Mouse (Mus musculus) thymus, adult 2 months (tissue): Measurements from ENCODE around the gene Cnih1. TPM values are rescaled to one million over a fixed set of nuclear protein-coding genes. Genes with fewer than 3 reads are reported as not detected.

Experiments used
- DNase-seq: peaks from one replicate; pipeline ENCODE4 v3.0.0; 2021
- H3K27ac ChIP-seq: fragments of 200-500 bp; 2 replicates; pipeline ENCODE4 v1.5.1; 2012; ENCODE audit warnings: low read length, control low read depth; ENCODE audit not compliant: control insufficient read depth, insufficient read depth
- H3K27me3 ChIP-seq: fragments of 200-500 bp; 2 replicates; pipeline ENCODE4 v1.6.1; 2012; ENCODE audit warnings: mild to moderate bottlenecking, low read length, moderate library complexity, mixed read lengths; ENCODE audit not compliant: control insufficient read depth, insufficient read depth
- H3K36me3 ChIP-seq: fragments of 200-500 bp; 2 replicates; pipeline ENCODE4 v1.6.1; 2012; ENCODE audit warnings: mild to moderate bottlenecking, low read length, moderate library complexity; ENCODE audit not compliant: control insufficient read depth, insufficient read depth
- H3K4me1 ChIP-seq: fragments of 200-500 bp; replicated peaks from 2 replicates; pipeline ENCODE4 v1.6.1; 2012; ENCODE audit warnings: low read length; ENCODE audit not compliant: control insufficient read depth, insufficient read depth
- H3K4me3 ChIP-seq: fragments of 200-500 bp; 2 replicates; pipeline ENCODE4 v1.5.1; 2012; ENCODE audit warnings: mild to moderate bottlenecking, low read length, control low read depth, moderate library complexity; ENCODE audit not compliant: control insufficient read depth, insufficient read depth
- CTCF ChIP-seq: fragments of 200-500 bp; IDR thresholded peaks from 2 replicates; pipeline ENCODE4 v1.5.1; 2012; ENCODE audit warnings: mild to moderate bottlenecking, control low read depth, low read length, moderate library complexity, borderline replicate concordance; ENCODE audit not compliant: control insufficient read depth, poor library complexity, insufficient read depth; ENCODE audit errors: extremely low read depth
- POLR2A ChIP-seq: fragments of 200-500 bp; IDR thresholded peaks from 2 replicates; pipeline ENCODE4 v1.6.1; 2012; ENCODE audit warnings: mild to moderate bottlenecking, low read length, control low read depth, moderate library complexity; ENCODE audit not compliant: control insufficient read depth, poor library complexity, insufficient read depth; ENCODE audit errors: extremely low read depth
- WGBS: fragments of 180-500 bp; shearing (Covaris S2); methylation state at CpG from one replicate; pipeline ENCODE4 v1.1.7; 2018; 5-methylcytosine and 5-hydroxymethylcytosine counted together
- polyA plus RNA-seq: library from polyadenylated mRNA; depleted of rRNA; stranded (reverse); fragments of >200 nt; gene quantifications from 2 replicates; pipeline ENCODE4 v1.2.3, GENCODE M21; 2012

The Cnih1 gene
- polyA plus RNA-seq, 1 experiment: 59.0 TPM

DNA sequence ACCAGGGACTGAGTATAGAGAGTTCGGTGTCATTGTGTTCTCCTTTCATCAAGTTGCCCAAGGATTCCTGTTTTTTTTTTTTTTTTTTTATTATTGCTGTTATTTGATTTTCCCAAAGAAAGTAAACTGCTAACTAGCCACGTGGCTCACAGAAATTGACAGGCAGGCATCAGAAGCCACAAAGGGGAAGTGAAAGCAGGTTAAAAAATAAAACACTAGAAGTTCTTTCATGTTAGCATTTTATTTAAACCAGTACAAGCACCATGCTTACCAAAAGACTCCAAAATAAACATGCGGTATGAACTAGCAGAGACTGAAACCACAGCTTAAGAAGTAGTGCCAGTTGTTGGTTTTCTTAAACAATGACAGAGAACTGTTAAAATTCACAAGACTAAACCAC lies 19.7 kb upstream of the Cnih1 start:
- H3K27me3 ChIP-seq: no peaks in the 10 kb centered on the region
- H3K27ac ChIP-seq: no peak overlapping the region
- TF ChIP-seq CTCF (no peak), POLR2A (no peak)
- no peak for DNase-seq
- H3K4me3 ChIP-seq: no peak overlapping the region
- H3K4me1 ChIP-seq: no peaks in the 10 kb centered on the region
- WGBS: 14% methylated on average over 3 of the region's 3 CpGs
- H3K36me3 ChIP-seq: peaks cover 35% of the 10 kb centered on the region

- no peak overlapping the region for H3K4me3 ChIP-seq
- 77% methylated on average over 5 of the region's 5 CpGs for WGBS
- H3K27me3 ChIP-seq: no peaks in the 10 kb centered on the region
- no peak overlapping the region for H3K27ac ChIP-seq
- H3K4me1 ChIP-seq: no peaks in the 10 kb centered on the region
- no peak for DNase-seq
- H3K36me3 ChIP-seq: peaks cover 21% of the 10 kb centered on the region
- TF ChIP-seq POLR2A: no peak
Observed at GRCm38 (mm10) chr14:46806186-46806585, 18.0 kb upstream of the Cnih1 start.

DNA sequence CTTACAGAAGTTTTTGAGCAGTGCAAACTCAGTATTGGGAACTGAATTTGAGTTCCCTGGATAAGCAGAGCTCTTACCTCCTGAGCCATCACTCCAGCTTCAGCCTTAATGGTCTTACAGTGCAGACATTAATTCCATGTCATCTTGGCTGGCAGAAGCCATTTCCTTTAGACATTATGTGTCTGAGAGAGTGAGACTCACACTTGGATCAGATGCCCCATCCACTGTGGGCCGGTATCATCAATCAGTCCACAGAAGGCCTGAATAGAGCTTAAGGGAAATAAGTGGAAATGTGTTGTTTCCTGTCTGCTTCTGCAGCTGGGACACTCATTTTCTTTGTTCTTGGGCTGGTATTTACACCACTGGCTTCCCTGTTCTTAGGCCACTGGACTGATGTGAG lies 15.6 kb upstream of the Cnih1 start:
- WGBS: 71% methylated on average over 1 of the region's 1 CpGs
- DNase-seq: no peak
- H3K4me1 ChIP-seq: no peaks in the 10 kb centered on the region
- peaks cover 2% of the 10 kb centered on the region; the same call in 1 of the 2 replicates for H3K36me3 ChIP-seq
- TF ChIP-seq POLR2A (no peak), CTCF (no peak)
- H3K27ac ChIP-seq: no peak overlapping the region
- no peaks in the 10 kb centered on the region for H3K27me3 ChIP-seq
- no peak overlapping the region for H3K4me3 ChIP-seq

DNA sequence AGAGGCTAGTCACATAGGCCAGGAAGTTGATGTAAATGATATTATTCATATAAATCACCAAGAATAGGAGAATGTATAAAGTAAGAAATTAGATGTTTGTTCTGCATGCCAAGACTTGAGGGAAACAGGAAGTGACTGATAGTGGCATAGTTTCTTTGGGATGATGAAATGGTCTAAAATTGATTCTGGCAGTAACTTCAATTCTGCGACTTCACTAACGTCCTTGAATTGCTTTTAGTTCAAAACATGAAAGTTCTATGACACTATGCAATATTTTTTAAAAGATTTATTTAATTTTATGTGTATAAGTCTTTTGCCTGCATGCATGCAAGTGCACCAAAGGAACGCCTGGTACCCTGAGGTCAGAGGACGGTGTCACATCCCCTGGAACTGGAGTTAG lies 15.0 kb upstream of the Cnih1 start:
- no peaks in the 10 kb centered on the region for H3K27me3 ChIP-seq
- DNase-seq: no peak
- 92% methylated on average over 4 of the region's 4 CpGs for WGBS
- TF ChIP-seq CTCF: no peak
- no peak for TF ChIP-seq POLR2A
- H3K36me3 ChIP-seq: no peaks in the 10 kb centered on the region
- no peak overlapping the region for H3K27ac ChIP-seq
- H3K4me1 ChIP-seq: no peaks in the 10 kb centered on the region
- H3K4me3 ChIP-seq: no peak overlapping the region

- Histone ChIP-seq H3K27me3 (no peaks in the 10 kb centered on the region), H3K27ac (no peak overlapping the region), H3K4me1 (no peaks in the 10 kb centered on the region), H3K4me3 (no peak overlapping the region), H3K36me3 (no peaks in the 10 kb centered on the region)
- TF ChIP-seq CTCF (no peak), POLR2A (no peak)
- WGBS: 87% methylated on average over 3 of the region's 3 CpGs
- DNase-seq: no peak
Observed at GRCm38 (mm10) chr14:46800684-46801345, 12.6 kb upstream of the Cnih1 start.

DNA sequence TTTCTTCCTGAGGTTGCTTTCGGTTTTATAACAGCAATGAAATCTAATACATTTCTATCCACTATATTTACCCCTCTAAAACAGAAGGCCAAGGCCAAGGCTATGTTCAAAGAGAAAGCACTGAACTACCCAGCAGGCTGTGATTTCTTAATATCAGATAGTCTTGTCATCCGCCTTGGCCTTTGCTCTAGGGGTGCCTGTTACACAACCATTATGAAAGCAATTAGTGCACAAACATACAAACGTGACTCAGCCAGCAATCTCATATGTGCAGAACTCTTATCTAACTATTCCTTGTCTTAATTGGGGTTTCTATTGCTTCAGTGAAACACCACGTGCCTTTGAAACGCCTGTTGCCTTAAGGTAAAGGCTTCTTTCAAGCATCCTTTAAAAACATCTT lies 5.9 kb upstream of the Cnih1 start:
- no peaks in the 10 kb centered on the region for H3K36me3 ChIP-seq
- H3K4me1 ChIP-seq: no peaks in the 10 kb centered on the region
- no peak overlapping the region for H3K27ac ChIP-seq
- no peak overlapping the region for H3K4me3 ChIP-seq
- H3K27me3 ChIP-seq: no peaks in the 10 kb centered on the region
- no peak for DNase-seq
- WGBS: 93% methylated on average over 5 of the region's 5 CpGs
- TF ChIP-seq POLR2A (no peak), CTCF (no peak)

DNA sequence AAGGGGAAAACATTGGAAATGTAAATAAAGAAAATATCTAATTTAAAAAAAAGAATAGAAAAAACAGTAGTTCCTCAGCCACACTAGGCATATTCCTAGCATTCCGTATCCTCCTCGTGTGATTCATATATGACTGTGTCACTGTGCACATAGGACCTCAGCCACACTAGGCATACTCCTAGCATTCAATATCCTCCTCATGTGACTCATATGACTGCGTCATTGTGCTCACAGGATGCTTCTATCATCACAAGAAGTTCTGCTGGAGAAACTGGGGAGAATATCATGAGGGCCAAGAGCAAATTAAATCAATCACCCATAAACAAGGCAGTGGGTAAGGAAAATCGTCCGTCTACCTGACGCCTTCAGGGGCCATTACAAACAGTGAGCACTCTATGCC lies 2.5 kb upstream of the Cnih1 start:
- TF ChIP-seq POLR2A: no peak
- 96% methylated on average over 6 of the region's 6 CpGs for WGBS
- H3K27ac ChIP-seq: no peak overlapping the region
- DNase-seq: no peak
- no peaks in the 10 kb centered on the region for H3K36me3 ChIP-seq
- H3K4me1 ChIP-seq: peaks cover 2% of the 10 kb centered on the region
- no peaks in the 10 kb centered on the region for H3K27me3 ChIP-seq
- H3K4me3 ChIP-seq: no peak overlapping the region
